Comparison of ENCODE assay signal across 14 mouse cellular contexts in genomic region chr19:10397479-10398153, GRCm38 (mm10). TPM values are rescaled to one million over a fixed set of nuclear protein-coding genes. Genes with fewer than 3 reads are reported as not detected.
DNase-seq lines count a peak whose midpoint lies in the region; ATAC-seq and TF ChIP-seq lines count a peak whose summit lies in the region.
"Had no signal": no experiment of that assay in that cellular context is flagged by ENCODE, and none has a peak within 500 bp of the region (broad histone marks: within the 10 kb centered on the region; RNA-seq: fewer than 3 reads in every experiment).

No protein-coding gene starts in this region.

- intact Hi-C loops in left cerebral cortex, postnatal 14 days (cut with DNase I) = no loop called here

- ATAC-seq in cerebellum, adult (ENCODE audit: insufficient number of reproducible peaks, low FRiP score, low TSS enrichment) = 0 out of 2 replicates have a peak, but pooled peaks have one; percentile 17
- peak; percentile 52; the same call in 1 of the 2 replicates for ATAC-seq in forebrain, embryonic 15.5 days (replicated peaks)
- ATAC-seq: hindbrain, embryonic 16.5 days had no signal

- H3K27me3 ChIP-seq in forebrain, embryonic 15.5 days = no peaks in the 10 kb centered on the region
- no peaks in the 10 kb centered on the region for H3K27me3 ChIP-seq in thymus, adult 2 months (ENCODE audit: control insufficient read depth, insufficient read depth, low read length)
- H3K27me3 ChIP-seq: embryonic facial prominence, embryonic 13.5 days had no signal

- H3K27ac ChIP-seq in forebrain, embryonic 15.5 days (replicated peaks) = peak overlapping the region; percentile 57
- H3K27ac ChIP-seq in thymus, adult 2 months (ENCODE audit: control insufficient read depth, insufficient read depth, low read length) = no peak overlapping the region
- H3K27ac ChIP-seq: embryonic facial prominence, embryonic 13.5 days; kidney, postnatal 0 days; limb, embryonic 15.5 days had no signal

- no peaks in the 10 kb centered on the region for H3K36me3 ChIP-seq in forebrain, embryonic 15.5 days
- H3K36me3 ChIP-seq in thymus, adult 2 months (ENCODE audit: control insufficient read depth, insufficient read depth, low read length) = no peaks in the 10 kb centered on the region
- H3K36me3 ChIP-seq: embryonic facial prominence, embryonic 13.5 days; limb, embryonic 15.5 days had no signal

- H3K4me3 ChIP-seq in forebrain, embryonic 15.5 days = no peak overlapping the region
- H3K4me3 ChIP-seq in thymus, adult 2 months (ENCODE audit: control insufficient read depth, insufficient read depth, low read length) = no peak overlapping the region
- H3K4me3 ChIP-seq: embryonic facial prominence, embryonic 13.5 days; limb, embryonic 15.5 days had no signal

- H3K4me1 ChIP-seq in forebrain, embryonic 15.5 days = peaks cover 34% of the 10 kb centered on the region
- H3K4me1 ChIP-seq in thymus, adult 2 months (replicated peaks; ENCODE audit: control insufficient read depth, insufficient read depth, low read length) = no peaks in the 10 kb centered on the region
- H3K4me1 ChIP-seq: embryonic facial prominence, embryonic 13.5 days; limb, embryonic 15.5 days had no signal

- no peak overlapping the region for H3K9ac ChIP-seq in forebrain, embryonic 15.5 days (replicated peaks)
- H3K9ac ChIP-seq: embryonic facial prominence, embryonic 13.5 days; limb, embryonic 15.5 days had no signal

- no peak for DNase-seq in cerebellum, postnatal 4 days (ENCODE audit: low spot score in 2 of 2)
- DNase-seq in brain, adult 2 months (ENCODE audit: low read depth, low spot score) = peak; percentile 93
- peak; percentile 75 to 85 for DNase-seq in left cerebral cortex, postnatal 14 days (ENCODE audit: low spot score in 2 of 2)
- DNase-seq in urinary bladder, postnatal 4 days (ENCODE audit: low spot score in 2 of 2) = no peak
- DNase-seq in thymus, adult 2 months = no peak
- no peak for DNase-seq in ovary, adult 18-20 months (ENCODE audit: low spot score)
- DNase-seq: gastrocnemius, postnatal 36 days; lung, postnatal 10 days had no signal

- no peak for TF ChIP-seq CTCF in thymus, adult 2 months (IDR thresholded peaks at IDR 0.05; ENCODE audit: borderline replicate concordance, control insufficient read depth, extremely low read depth, insufficient read depth, low read length, poor library complexity)

- no peak overlapping the region for H3K4me2 ChIP-seq in forebrain, embryonic 15.5 days (replicated peaks)
- H3K4me2 ChIP-seq: embryonic facial prominence, embryonic 13.5 days; limb, embryonic 15.5 days had no signal

- TF ChIP-seq POLR2A in thymus, adult 2 months (IDR thresholded peaks at IDR 0.05; ENCODE audit: control insufficient read depth, extremely low read depth, insufficient read depth, low read length, poor library complexity) = no peak

- 33% methylated on average over 8 of the region's 8 CpGs for WGBS in forebrain, embryonic 15.5 days
- 58% methylated on average over 8 of the region's 8 CpGs for WGBS in thymus, adult 2 months

- H3K9me3 ChIP-seq in forebrain, embryonic 15.5 days = no peaks in the 10 kb centered on the region
- H3K9me3 ChIP-seq: embryonic facial prominence, embryonic 13.5 days; limb, embryonic 15.5 days had no signal

RNA-seq across cellular contexts. Expression of gene Syt7, which starts 8.7 kb away (rescaled TPM):
- 8.9 and 10.3 TPM in 2 replicates for polyA plus RNA-seq in forebrain, embryonic 15.5 days (2015; fragmentation: Nextera tagmentation; extraction: Ambion mirVana)
- total RNA-seq in left cerebral cortex, postnatal 14 days (2021) = 100 to 1,000 TPM; 279 to 314 TPM
- 1.8 and 2.7 TPM in 2 replicates for polyA plus RNA-seq in thymus, adult 2 months (2012; rRNA removed)

RNA-seq across cellular contexts. Expression of gene Lrrc10b, which starts 59.7 kb away (rescaled TPM):
- 0.40 and 1.1 TPM in 2 replicates for polyA plus RNA-seq in forebrain, embryonic 15.5 days (2015; fragmentation: Nextera tagmentation; extraction: Ambion mirVana)
- 10 to 100 TPM in 1 of 2 experiments, 1 to 10 TPM in 1; 8.8 to 12.7 TPM for total RNA-seq in left cerebral cortex, postnatal 14 days (2021)
- polyA plus RNA-seq in thymus, adult 2 months (2012; rRNA removed) = 0.42 and 0.59 TPM in 2 replicates

Comparison
In these comparisons a context has a peak if more than half of its experiments do, and no peak if none do; other contexts are left out.
1. DNase-seq: peak in brain, adult 2 months (single experiment) and left cerebral cortex, postnatal 14 days (2 of 2); none in cerebellum, postnatal 4 days (0 of 2), urinary bladder, postnatal 4 days (0 of 2), thymus, adult 2 months (single experiment) and ovary, adult 18-20 months (single experiment).